In the genomic region with DNA sequence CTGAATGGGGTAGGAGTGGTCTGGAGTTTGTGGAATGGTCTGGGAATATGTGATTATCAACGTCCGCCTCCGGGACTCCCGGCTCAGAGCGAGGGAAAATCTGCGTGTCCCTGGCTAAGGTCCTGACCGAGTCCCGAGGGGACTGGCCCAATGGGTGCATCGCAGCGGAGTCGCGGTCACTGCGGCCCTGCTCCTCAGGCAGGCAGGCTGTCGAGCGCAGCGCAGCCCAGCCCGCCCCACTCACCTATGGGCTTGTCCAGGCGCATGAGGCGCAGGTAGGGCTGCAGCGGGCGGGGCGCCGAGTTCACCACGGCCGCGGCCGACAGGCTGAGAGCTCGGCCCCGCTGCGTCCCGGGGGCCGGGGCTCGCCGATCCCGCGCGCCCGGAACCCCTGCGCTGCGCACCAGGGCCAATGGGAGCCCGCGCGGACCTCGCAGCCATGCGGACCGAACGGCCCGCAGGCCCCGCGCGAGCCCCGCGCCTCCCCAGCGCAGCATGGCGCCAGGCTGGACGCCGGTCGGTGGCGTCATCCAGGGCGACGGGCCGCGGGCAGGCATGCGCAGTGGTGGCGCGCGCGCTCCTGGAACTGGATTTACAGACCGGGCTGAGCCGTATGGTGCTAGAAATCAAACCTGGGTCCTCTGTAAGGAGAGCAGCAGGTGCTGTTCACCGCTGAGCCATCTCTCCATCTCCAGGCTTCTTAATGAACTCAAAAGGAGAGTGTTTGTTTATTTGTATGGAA, we compare ENCODE assay signal across 1 mouse cellular context.
TF ChIP-seq lines count a peak whose summit lies in the region.

No protein-coding gene starts in this region.

TF ChIP-seq in MEL, 35 proteins besides CTCF, POLR2A, EP300 and RAD21 (continued from another document):
- peak; percentile 64; the same call in 1 of the 2 replicates for TF ChIP-seq MAX (IDR thresholded peaks at IDR 0.05; ENCODE audit: low read length)
- no peak for TF ChIP-seq ZKSCAN1 (IDR thresholded peaks at IDR 0.05; ENCODE audit: low read depth, low read length)
- TF ChIP-seq MEF2A (IDR thresholded peaks at IDR 0.05; ENCODE audit: extremely low read depth, insufficient replicate concordance, low read depth, low read length, poor library complexity, severe bottlenecking) = no peak
- TF ChIP-seq TBP (IDR thresholded peaks at IDR 0.05; ENCODE audit: low read depth, low read length) = no peak
- no peak for TF ChIP-seq ELF1 (IDR thresholded peaks at IDR 0.05; ENCODE audit: low read depth, low read length)
- TF ChIP-seq USF2 (IDR thresholded peaks at IDR 0.05; ENCODE audit: borderline replicate concordance in 1 of 2, insufficient read depth in 1 of 2, low read depth in 1 of 2, low read length in 2 of 2) = no peak
- no peak for TF ChIP-seq USF1 (IDR thresholded peaks at IDR 0.05; ENCODE audit: low read depth, low read length)
- TF ChIP-seq SIN3A (IDR thresholded peaks at IDR 0.05; ENCODE audit: low read length) = peak; percentile 83
- no peak for TF ChIP-seq TAL1 (IDR thresholded peaks at IDR 0.05; ENCODE audit: low read length)
- no peak for TF ChIP-seq GATA1 (IDR thresholded peaks at IDR 0.05; ENCODE audit: low read depth, low read length)
- TF ChIP-seq MXI1 (IDR thresholded peaks at IDR 0.05; ENCODE audit: low read depth, low read length) = peak; percentile 88
- peak; percentile 78 for TF ChIP-seq NELFE (IDR thresholded peaks at IDR 0.05; ENCODE audit: low read depth, low read length)
- no peak for TF ChIP-seq GABPA (IDR thresholded peaks at IDR 0.05; ENCODE audit: low read depth, low read length)
- no peak for TF ChIP-seq MYB (IDR thresholded peaks at IDR 0.05; ENCODE audit: low read depth, low read length)
- no peak for TF ChIP-seq ZMIZ1 (IDR thresholded peaks at IDR 0.05; ENCODE audit: low read depth, low read length)
- no peak for TF ChIP-seq CHD1 (IDR thresholded peaks at IDR 0.05; ENCODE audit: low read depth, low read length)
